Mouse (Mus musculus): ENCODE measurements around the gene Plp2. TPM values are rescaled to one million over a fixed set of nuclear protein-coding genes. Genes with fewer than 3 reads are reported as not detected.

The Plp2 gene
- polyA plus RNA-seq, 1 experiment from 2014 or later = 191 TPM

DNA sequence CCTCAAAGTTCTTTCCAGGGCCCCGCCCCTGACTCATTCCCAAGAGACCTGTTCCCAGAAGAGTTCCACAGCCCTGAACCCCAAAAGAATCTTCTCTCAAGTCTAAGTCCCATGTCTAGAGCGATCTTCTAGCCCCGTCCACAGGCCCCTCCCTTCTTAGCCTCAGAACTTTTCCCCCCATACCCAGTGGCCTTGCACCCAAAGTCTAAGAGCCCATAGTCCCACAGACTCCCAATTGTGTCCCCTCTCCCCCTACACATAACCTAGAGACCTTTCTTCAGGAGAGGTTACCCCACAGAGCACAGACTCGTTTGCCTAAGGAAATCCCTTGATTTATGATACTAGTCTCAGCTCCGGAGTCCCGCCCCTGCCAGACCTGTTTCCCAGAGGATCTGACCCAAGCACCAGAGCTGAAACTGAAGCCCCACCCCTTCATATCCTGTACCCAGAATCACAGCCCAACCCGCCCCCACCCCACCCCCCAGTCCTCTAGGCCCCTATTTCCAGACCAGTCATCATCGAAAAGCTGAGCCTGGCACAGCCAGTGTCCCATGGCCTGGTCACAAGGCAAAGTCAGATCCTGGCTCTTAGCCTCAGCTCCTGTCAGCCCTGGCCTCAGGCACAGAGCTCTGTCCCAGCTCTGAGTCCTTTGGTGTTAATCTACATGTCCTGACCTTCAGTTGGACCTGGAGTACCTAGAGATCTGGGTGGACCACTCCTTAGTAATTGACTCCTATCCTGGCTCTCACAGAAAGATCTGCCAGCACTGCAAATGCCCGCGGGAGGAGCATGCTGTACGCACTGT is 12.2 kb downstream of the Plp2 start:
- Histone ChIP-seq H3K4me1 (peaks cover 11% of the 10 kb centered on the region), H3K4me3 (no peak overlapping the region; the same call in 1 of the 2 replicates), H3K27me3 (no peaks in the 10 kb centered on the region), H3K9ac (no peak overlapping the region), H3K36me3 (peaks cover 3% of the 10 kb centered on the region; the same call in 1 of the 2 replicates), H3K4me2 (peak overlapping the region; percentile 60), H3K9me3 (no peaks in the 10 kb centered on the region), H3K27ac (peak overlapping the region; percentile 55; the same call in 1 of the 2 replicates)
- peak; percentile 19; the same call in 1 of the 2 replicates for ATAC-seq (ENCODE audit: borderline replicate concordance, extremely low read depth, low FRiP score, low TSS enrichment)
- 47% methylated on average over 11 of the region's 11 CpGs for WGBS

DNA sequence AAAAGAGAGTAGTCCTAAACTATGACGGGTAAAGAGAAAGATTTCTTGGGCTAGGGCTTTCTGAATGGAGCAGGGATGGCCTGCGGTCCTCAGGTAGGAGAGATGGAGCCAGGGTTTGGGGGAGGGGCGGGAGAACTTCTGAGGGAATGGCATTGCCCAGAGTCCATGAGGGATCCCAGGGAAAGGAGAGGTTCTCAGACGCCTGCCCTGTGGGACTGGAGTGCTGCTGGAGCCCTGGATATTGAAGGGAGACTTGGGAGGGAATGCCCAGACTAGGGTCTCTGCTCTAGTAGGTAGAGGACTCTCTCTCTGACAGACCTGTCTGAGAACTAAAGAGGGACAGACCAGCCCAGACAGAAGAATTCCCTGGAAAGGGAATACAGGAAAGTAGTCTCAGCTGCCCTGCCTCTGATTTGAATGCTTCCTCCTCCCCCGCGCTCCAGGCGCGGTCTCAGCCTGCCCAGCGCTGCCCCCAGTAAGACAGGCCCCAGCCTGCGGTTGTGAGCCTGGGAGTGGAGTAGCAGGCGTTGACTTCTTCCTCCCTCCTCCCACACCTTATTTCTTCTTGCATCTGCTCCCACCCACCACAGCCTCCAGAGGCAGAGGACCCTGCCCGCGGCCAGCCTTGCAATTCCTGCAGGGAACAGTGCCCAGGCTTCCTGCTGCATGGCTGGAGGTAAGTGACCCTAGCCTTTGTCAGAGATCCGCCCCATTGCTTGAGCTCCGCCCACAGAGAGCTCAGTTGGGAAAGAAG is 13.0 kb downstream of the Plp2 start:
- ATAC-seq (ENCODE audit: borderline replicate concordance, extremely low read depth, low FRiP score, low TSS enrichment) = peak; percentile 69
- no peaks in the 10 kb centered on the region for H3K36me3 ChIP-seq
- 12% methylated on average over 14 of the region's 15 CpGs for WGBS
- H3K4me1 ChIP-seq = peaks cover 11% of the 10 kb centered on the region
- no peaks in the 10 kb centered on the region for H3K9me3 ChIP-seq
- H3K27ac ChIP-seq = peak overlapping the region; percentile 69
- peak overlapping the region; percentile 55 for H3K4me3 ChIP-seq
- H3K4me2 ChIP-seq = peak overlapping the region; percentile 60
- H3K9ac ChIP-seq = peak overlapping the region; percentile 62; the same call in 1 of the 2 replicates
- no peaks in the 10 kb centered on the region for H3K27me3 ChIP-seq

DNA sequence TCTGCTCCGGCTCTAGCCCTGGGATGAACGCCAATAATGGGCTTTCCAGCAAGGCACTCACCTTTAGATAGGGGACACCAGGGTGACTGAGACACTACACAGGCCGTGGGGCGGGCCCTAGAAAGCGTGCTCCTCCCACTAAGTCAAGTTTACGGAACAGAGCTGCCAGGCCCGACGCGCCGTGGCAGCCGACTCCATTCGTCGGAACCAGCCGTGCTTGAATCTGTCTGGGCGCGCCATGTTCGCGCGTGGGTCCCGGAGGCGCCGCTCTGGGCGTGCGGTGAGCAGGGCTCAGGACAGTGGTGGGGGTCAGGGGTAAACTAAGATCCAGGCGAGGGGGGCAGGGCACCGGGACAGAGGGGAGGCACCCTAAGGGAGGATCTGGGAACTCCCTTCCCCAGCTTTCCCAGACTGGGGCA is 14.0 kb downstream of the Plp2 start, which contains the start of gene Prickle3:
Gene Prickle3, plus strand, starts transcription at position 40 of the 419 bp plus-strand sequence.
- H3K27me3 ChIP-seq = no peaks in the 10 kb centered on the region
- no peaks in the 10 kb centered on the region for H3K9me3 ChIP-seq
- 17% methylated on average over 26 of the region's 26 CpGs for WGBS
- peak within 1 kb of the TSS; percentile 62 for H3K9ac ChIP-seq
- peak; percentile 64; the same call in 1 of the 2 replicates for ATAC-seq (ENCODE audit: borderline replicate concordance, extremely low read depth, low FRiP score, low TSS enrichment)
- peaks cover 11% of the 10 kb centered on the region for H3K4me1 ChIP-seq
- H3K4me3 ChIP-seq = peak within 1 kb of the TSS; percentile 55
- H3K4me2 ChIP-seq = peak within 1 kb of the TSS; percentile 60
- no peaks in the 10 kb centered on the region for H3K36me3 ChIP-seq
- peak within 1 kb of the TSS; percentile 69 for H3K27ac ChIP-seq

DNA sequence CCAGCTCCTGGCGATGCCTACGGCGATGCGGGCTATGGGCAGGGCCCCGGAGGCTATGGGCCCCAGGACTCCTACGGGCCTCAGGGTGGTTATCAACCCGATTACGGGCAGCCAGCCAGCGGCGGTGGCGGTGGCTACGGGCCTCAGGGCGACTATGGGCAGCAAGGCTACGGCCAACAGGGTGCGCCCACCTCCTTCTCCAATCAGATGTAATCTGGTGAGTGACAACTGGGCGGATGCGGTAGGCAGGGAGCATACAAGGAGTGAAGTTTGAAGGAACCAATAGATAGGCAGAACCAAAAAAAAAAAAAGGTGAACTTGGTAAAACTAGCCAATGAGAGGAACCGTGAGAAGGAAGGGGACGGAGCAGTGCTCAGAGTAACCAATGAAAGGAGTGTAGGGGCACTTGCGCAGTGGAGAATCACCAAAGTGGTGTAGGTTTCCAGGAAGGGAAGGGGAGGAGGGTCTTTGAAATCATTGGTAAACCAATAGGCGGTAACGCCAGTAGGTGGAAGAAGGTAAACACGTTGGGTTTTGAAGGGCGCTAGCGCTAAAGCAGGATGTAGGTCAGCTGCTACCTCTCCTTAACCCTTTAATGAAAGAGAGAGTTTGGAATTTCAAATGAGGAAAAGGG is 22.4 kb downstream of the Plp2 start:
- Histone ChIP-seq H3K9ac (peak overlapping the region; percentile 74), H3K27me3 (no peaks in the 10 kb centered on the region), H3K4me3 (peak overlapping the region; percentile 51), H3K4me2 (peak overlapping the region; percentile 60), H3K9me3 (no peaks in the 10 kb centered on the region), H3K27ac (peak overlapping the region; percentile 80), H3K4me1 (no peaks in the 10 kb centered on the region), H3K36me3 (no peaks in the 10 kb centered on the region)
- WGBS = 23% methylated on average over 24 of the region's 25 CpGs
- ATAC-seq (ENCODE audit: borderline replicate concordance, extremely low read depth, low FRiP score, low TSS enrichment) = peak; percentile 97

DNA sequence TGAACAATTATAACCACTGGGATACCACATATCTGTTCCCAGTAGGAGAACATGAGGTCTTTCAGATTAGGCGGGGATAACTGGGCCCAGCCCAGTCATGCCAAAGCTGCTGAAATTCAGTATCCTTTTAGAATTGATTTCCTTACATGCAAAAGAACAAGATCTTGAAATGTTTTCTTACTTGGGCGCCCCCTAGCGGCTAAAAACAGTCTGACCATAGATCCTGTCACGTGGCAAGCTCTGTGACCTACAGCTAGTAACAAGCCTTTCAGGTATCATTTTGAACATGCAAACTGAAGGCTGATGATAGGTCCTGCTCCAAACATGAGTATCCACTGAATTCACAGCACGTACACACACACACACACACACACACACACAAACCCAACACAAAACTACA is 25.8 kb downstream of the Plp2 start:
- H3K4me3 ChIP-seq = no peak overlapping the region
- H3K27ac ChIP-seq = no peak overlapping the region
- no peaks in the 10 kb centered on the region for H3K27me3 ChIP-seq
- H3K4me2 ChIP-seq = no peak overlapping the region
- H3K9ac ChIP-seq = no peak overlapping the region
- H3K36me3 ChIP-seq = no peaks in the 10 kb centered on the region
- 8% methylated on average over 5 of the region's 5 CpGs for WGBS
- ATAC-seq (ENCODE audit: borderline replicate concordance, extremely low read depth, low FRiP score, low TSS enrichment) = no peak
- H3K9me3 ChIP-seq = no peaks in the 10 kb centered on the region
- no peaks in the 10 kb centered on the region for H3K4me1 ChIP-seq

DNA sequence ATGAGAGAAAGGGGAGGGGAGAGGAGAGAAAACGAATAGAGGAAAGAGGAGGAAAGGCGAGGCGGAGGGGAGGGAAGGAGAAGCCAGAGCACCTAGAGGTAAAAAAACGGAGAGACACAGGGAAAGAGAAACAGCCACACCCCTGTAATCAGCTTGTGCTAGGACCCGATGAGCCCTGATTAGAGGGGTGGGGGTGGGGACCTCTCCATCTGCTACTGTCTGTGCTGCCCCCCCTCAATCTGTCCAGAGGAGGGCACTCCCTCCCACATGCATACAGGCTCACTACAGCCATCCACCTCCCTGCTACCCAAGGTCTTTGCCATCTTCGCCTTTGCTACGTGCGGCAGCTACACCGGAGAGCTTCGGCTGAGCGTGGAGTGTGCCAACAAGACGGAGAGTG is 30.4 kb downstream of the Plp2 start:
- 16% methylated on average over 12 of the region's 12 CpGs for WGBS
- Histone ChIP-seq H3K36me3 (no peaks in the 10 kb centered on the region), H3K27ac (no peak overlapping the region)

DNA sequence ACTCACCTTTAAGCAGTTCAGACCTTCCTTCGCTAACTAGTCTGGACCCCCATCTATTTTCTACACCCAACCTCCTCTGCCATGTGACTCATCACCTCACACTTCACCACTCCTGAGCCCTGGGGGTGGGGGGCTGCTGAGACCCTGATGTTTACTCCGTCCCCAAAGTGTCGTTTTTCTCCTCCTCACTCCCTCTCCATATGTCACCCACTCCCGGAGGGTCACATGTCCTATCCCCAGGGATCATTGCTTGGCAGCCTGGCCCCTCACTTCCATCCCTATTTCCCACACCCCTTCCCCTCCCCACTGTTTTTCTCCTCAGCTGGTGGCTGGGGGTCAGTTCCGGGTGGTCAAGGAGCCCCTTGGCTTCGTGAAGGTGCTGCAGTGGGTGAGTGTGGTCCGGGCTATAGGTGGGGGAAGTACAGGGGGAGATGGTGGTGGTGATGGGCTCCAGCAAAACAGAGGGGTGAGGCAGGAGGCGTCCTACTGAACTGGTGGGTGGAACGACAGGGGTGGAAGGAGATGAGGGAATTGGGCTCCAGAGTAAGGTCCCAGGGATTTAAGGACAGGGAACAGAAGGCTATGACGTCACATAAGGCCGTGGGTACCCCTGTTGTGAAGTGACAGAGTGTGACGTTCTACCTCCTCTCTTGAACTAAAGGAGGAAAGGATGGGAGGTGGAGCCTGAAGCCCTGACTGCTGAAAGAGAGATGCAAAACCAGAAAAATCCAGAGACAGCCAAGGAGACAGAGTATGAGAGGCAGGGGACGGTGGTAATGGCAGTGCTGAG is 31.5 kb downstream of the Plp2 start:
- Histone ChIP-seq H3K36me3 (no peaks in the 10 kb centered on the region), H3K27me3 (peaks cover 7% of the 10 kb centered on the region; the same call in 1 of the 2 replicates), H3K4me1 (no peaks in the 10 kb centered on the region), H3K27ac (no peak overlapping the region), H3K9ac (no peak overlapping the region), H3K9me3 (no peaks in the 10 kb centered on the region), H3K4me3 (no peak overlapping the region), H3K4me2 (no peak overlapping the region)
- ATAC-seq (ENCODE audit: borderline replicate concordance, extremely low read depth, low FRiP score, low TSS enrichment) = no peak
- 13% methylated on average over 13 of the region's 13 CpGs for WGBS

More for the DNA sequence above, 30.4 kb downstream of the Plp2 start:
- H3K9me3 ChIP-seq = no peaks in the 10 kb centered on the region
- peaks cover 7% of the 10 kb centered on the region; the same call in 1 of the 2 replicates for H3K27me3 ChIP-seq
- no peak overlapping the region for H3K4me2 ChIP-seq
- ATAC-seq (ENCODE audit: borderline replicate concordance, extremely low read depth, low FRiP score, low TSS enrichment) = no peak
- H3K9ac ChIP-seq = no peak overlapping the region
- H3K4me3 ChIP-seq = no peak overlapping the region
- no peaks in the 10 kb centered on the region for H3K4me1 ChIP-seq

DNA sequence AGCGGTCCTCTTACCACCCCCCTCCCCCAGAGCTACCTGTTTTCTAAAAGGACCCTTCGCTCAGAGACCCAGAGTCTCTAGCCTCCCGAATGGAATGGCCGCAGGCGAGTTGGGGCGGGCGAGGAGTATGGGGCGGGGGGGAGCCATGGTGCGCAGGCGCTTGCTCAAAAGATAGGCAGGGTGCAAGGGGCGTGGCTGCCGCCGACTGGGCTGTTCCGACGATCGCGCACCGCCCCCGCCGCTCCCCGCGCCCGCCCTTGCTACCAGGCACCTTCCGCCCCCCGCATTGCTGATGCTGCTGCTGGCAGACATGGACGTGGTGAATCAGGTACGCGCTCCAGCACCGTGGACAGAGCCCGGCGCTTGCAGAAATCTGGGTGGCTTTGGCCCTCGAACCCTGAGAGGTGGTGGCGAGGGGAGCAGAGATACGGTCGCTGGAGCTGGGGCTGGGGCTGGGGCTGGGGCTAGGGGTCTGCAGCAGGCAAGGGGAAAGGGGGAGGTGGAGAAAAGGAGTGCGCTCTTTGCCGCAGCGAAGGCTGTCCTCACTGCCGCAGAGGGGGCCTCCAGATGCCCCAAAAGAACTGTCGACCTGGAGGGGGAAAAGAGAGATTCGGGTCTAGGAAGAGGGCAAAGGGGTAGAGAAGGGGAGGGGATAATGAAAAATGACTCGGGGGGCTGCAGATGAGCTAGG is 32.6 kb downstream of the Plp2 start, which contains the start of gene Syp:
Gene Syp, plus strand, starts transcription at position 71 of the 691 bp plus-strand sequence.
- Histone ChIP-seq H3K4me3 (peak within 1 kb of the TSS; percentile 21), H3K4me1 (no peaks in the 10 kb centered on the region), H3K36me3 (no peaks in the 10 kb centered on the region), H3K9ac (no peak within 1 kb of the TSS), H3K27ac (no peak within 1 kb of the TSS), H3K27me3 (peaks cover 7% of the 10 kb centered on the region; the same call in 1 of the 2 replicates), H3K4me2 (peak within 1 kb of the TSS; percentile 51), H3K9me3 (no peaks in the 10 kb centered on the region)
- 8% methylated on average over 40 of the region's 42 CpGs for WGBS
- ATAC-seq (ENCODE audit: borderline replicate concordance, extremely low read depth, low FRiP score, low TSS enrichment) = peak; percentile 75

DNA sequence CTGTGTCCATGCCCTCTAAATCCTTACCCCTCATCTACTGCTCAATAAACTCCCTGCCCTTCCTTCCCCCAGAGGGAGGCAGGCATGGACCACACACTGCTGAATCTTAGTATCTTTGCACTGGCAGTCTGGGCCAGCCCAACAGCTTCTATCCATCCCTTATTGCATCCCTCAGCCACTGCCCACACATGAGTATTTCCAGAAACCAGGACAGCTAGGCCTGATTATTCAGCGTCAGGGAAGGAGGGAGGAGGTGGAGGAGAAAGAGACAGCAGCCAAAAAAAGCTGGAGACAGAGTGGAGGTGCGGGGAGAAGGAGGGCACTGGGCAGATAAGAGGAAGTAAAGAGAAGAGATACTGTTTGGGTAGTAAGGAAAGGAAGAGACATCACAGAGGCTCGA is 36.1 kb downstream of the Plp2 start:
- Histone ChIP-seq H3K27ac (no peak overlapping the region), H3K4me3 (no peak overlapping the region), H3K4me2 (no peak overlapping the region), H3K36me3 (no peaks in the 10 kb centered on the region), H3K4me1 (no peaks in the 10 kb centered on the region), H3K9ac (no peak overlapping the region), H3K27me3 (peaks cover 7% of the 10 kb centered on the region; the same call in 1 of the 2 replicates), H3K9me3 (no peaks in the 10 kb centered on the region)
- ATAC-seq (ENCODE audit: borderline replicate concordance, extremely low read depth, low FRiP score, low TSS enrichment) = no peak
- WGBS = 64% methylated on average over 3 of the region's 3 CpGs

DNA sequence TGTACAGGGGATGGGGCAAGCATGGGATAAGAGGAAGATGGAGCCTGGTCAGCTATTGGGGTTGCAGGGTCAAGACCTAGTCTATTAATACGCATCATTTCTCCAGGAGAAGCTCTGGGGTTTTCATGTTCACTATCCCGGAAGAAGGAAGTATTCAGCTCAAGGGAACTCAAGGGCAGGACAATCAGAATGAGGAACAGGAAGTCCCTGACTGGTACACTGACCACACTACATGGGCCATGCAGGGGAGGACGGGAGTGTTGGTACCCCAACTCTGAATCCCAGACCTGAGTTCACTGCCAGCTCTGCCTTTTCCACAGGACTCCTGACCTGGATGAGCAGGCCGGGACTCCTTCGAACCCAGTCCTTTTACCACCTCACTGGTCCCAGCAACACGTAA is 38.6 kb downstream of the Plp2 start:
- Histone ChIP-seq H3K4me1 (no peaks in the 10 kb centered on the region), H3K36me3 (no peaks in the 10 kb centered on the region), H3K27ac (no peak overlapping the region), H3K4me2 (no peak overlapping the region), H3K9me3 (no peaks in the 10 kb centered on the region), H3K27me3 (no peaks in the 10 kb centered on the region), H3K4me3 (no peak overlapping the region), H3K9ac (no peak overlapping the region)
- 83% methylated on average over 6 of the region's 6 CpGs for WGBS
- ATAC-seq (ENCODE audit: borderline replicate concordance, extremely low read depth, low FRiP score, low TSS enrichment) = no peak
